Mouse (Mus musculus) MEL (cell line): Measurements from ENCODE around the gene Foxn4. TPM values are rescaled to one million over a fixed set of nuclear protein-coding genes. Genes with fewer than 3 reads are reported as not detected.
A peak's percentile ranks its signal among the peaks of the same experiment; 100 is the strongest.

Experiments used
- DNase-seq: peaks from one replicate; pipeline ENCODE4 v3.0.0; 2011; ENCODE audit warnings: low read depth, low spot score
- H3K27ac ChIP-seq: 2 replicates; pipeline ENCODE4 v1.5.1; 2012; ENCODE audit warnings: low read depth, mild to moderate bottlenecking, control low read depth, low read length, moderate library complexity; ENCODE audit not compliant: control insufficient read depth
- H3K27me3 ChIP-seq, 2 experiments: fragments of 150-350 bp in 1 of 2; sonication (generic) in 1 of 2; 2 replicates each; pipeline ENCODE4 v1.6.1; 2012; ENCODE audit warnings: low read length in 2 of 2, mild to moderate bottlenecking in 2 of 2, improper control_type of control experiment in 1 of 2, moderate library complexity in 1 of 2; ENCODE audit not compliant: insufficient read depth in 2 of 2, control insufficient read depth in 1 of 2
- H3K36me3 ChIP-seq, 2 experiments: 2 replicates each; pipeline ENCODE4 v1.6.1; 2012 to 2014; ENCODE audit warnings: low read length in 2 of 2, improper control_type of control experiment in 1 of 2, inconsistent platforms in 1 of 2, mild to moderate bottlenecking in 1 of 2; ENCODE audit not compliant: insufficient read depth in 2 of 2, control insufficient read depth in 1 of 2
- H3K4me1 ChIP-seq, 2 experiments: fragments of 150-350 bp in 1 of 2; sonication (generic) in 1 of 2; 2 replicates each; pipeline ENCODE4 v1.6.1; 2012; ENCODE audit warnings: low read length in 2 of 2, improper control_type of control experiment in 1 of 2, mild to moderate bottlenecking in 1 of 2; ENCODE audit not compliant: insufficient read depth in 2 of 2, control insufficient read depth in 1 of 2
- H3K4me3 ChIP-seq, 2 experiments: fragments of 150-350 bp in 1 of 2; sonication (generic) in 1 of 2; 2 replicates each; pipeline ENCODE4 v1.5.1; 2012; ENCODE audit warnings: low read depth in 2 of 2, low read length in 2 of 2, mild to moderate bottlenecking in 2 of 2, moderate library complexity in 2 of 2, control low read depth in 1 of 2, improper control_type of control experiment in 1 of 2; ENCODE audit not compliant: control insufficient read depth in 1 of 2, insufficient read depth in 1 of 2
- H3K79me2 ChIP-seq: 2 replicates; pipeline ENCODE4 v1.6.1; 2012; ENCODE audit warnings: mild to moderate bottlenecking, low read length, moderate library complexity; ENCODE audit not compliant: control insufficient read depth, poor library complexity, insufficient read depth
- H3K9ac ChIP-seq: 2 replicates; pipeline ENCODE4 v1.6.1; 2012; ENCODE audit warnings: low read depth, mild to moderate bottlenecking, control low read depth, low read length, moderate library complexity; ENCODE audit not compliant: control insufficient read depth, poor library complexity, severe bottlenecking
- H3K9me3 ChIP-seq: fragments of 150-350 bp; sonication (generic); replicated peaks from 2 replicates; pipeline ENCODE4 v1.6.1; 2012; ENCODE audit warnings: mild to moderate bottlenecking, low read length, improper control_type of control experiment, moderate library complexity; ENCODE audit not compliant: insufficient read depth
- BHLHE40 ChIP-seq: IDR thresholded peaks from 2 replicates; pipeline ENCODE4 v1.6.1; 2012; ENCODE audit warnings: low read depth, mild to moderate bottlenecking, inconsistent platforms, low read length, improper control_type of control experiment, borderline replicate concordance
- CHD1 ChIP-seq: IDR thresholded peaks from 2 replicates; pipeline ENCODE4 v1.6.1; 2012; ENCODE audit warnings: low read depth, mild to moderate bottlenecking, inconsistent platforms, low read length, improper control_type of control experiment
- CTCF ChIP-seq, 3 experiments: IDR thresholded peaks in 2 of 3; conservative IDR thresholded peaks in 1 of 3; 2 replicates each; pipeline ENCODE4 v1.5.1; 2011 to 2012; ENCODE audit warnings: low read length in 3 of 3, low read depth in 2 of 3, mild to moderate bottlenecking in 2 of 3, improper control_type of control experiment in 1 of 3, inconsistent platforms in 1 of 3, mixed read lengths in 1 of 3, moderate library complexity in 1 of 3; ENCODE audit not compliant: control insufficient read depth in 1 of 3, insufficient read depth in 1 of 3, poor library complexity in 1 of 3, severe bottlenecking in 1 of 3
- E2F4 ChIP-seq: IDR thresholded peaks from 2 replicates; pipeline ENCODE4 v1.6.1; 2011; ENCODE audit warnings: low read depth, low read length, improper control_type of control experiment, borderline replicate concordance
- ELF1 ChIP-seq: IDR thresholded peaks from 2 replicates; pipeline ENCODE4 v1.6.1; 2014; ENCODE audit warnings: low read depth, mild to moderate bottlenecking, inconsistent platforms, low read length, improper control_type of control experiment, moderate library complexity
- EP300 ChIP-seq, 2 experiments: IDR thresholded peaks; 2 replicates each; pipeline ENCODE4 v1.6.1; 2011; ENCODE audit warnings: improper control_type of control experiment in 2 of 2, low read length in 2 of 2, low read depth in 1 of 2, mild to moderate bottlenecking in 1 of 2
- ETS1 ChIP-seq: IDR thresholded peaks from 2 replicates; pipeline ENCODE4 v1.6.1; 2012; ENCODE audit warnings: low read depth, mild to moderate bottlenecking, inconsistent platforms, low read length, improper control_type of control experiment, moderate library complexity
- GABPA ChIP-seq: IDR thresholded peaks from 2 replicates; pipeline ENCODE4 v1.6.1; 2012; ENCODE audit warnings: low read depth, mild to moderate bottlenecking, inconsistent platforms, low read length, improper control_type of control experiment, moderate library complexity
- GATA1 ChIP-seq: IDR thresholded peaks from 2 replicates; pipeline ENCODE4 v1.6.1; 2011; ENCODE audit warnings: low read depth, low read length, improper control_type of control experiment
- HCFC1 ChIP-seq: IDR thresholded peaks from 2 replicates; pipeline ENCODE4 v1.6.1; 2012; ENCODE audit warnings: low read depth, mild to moderate bottlenecking, inconsistent platforms, low read length, improper control_type of control experiment, moderate library complexity
- JUND ChIP-seq: IDR thresholded peaks from 2 replicates; pipeline ENCODE4 v1.6.1; 2011; ENCODE audit warnings: low read depth, mild to moderate bottlenecking, improper control_type of control experiment, low read length
- KAT2A ChIP-seq: conservative IDR thresholded peaks from 2 replicates; pipeline ENCODE4 v1.6.1; 2012; ENCODE audit warnings: low read depth, low read length, improper control_type of control experiment, inconsistent platforms
- MAFK ChIP-seq: IDR thresholded peaks from 2 replicates; pipeline ENCODE4 v1.6.1; 2011; ENCODE audit warnings: low read depth, mild to moderate bottlenecking, low read length, improper control_type of control experiment, borderline replicate concordance
- MAX ChIP-seq: IDR thresholded peaks from 2 replicates; pipeline ENCODE4 v1.6.1; 2011; ENCODE audit warnings: low read length, improper control_type of control experiment
- MAZ ChIP-seq: IDR thresholded peaks from 2 replicates; pipeline ENCODE4 v1.6.1; 2012; ENCODE audit warnings: low read depth, mild to moderate bottlenecking, inconsistent platforms, low read length, improper control_type of control experiment
- MEF2A ChIP-seq: IDR thresholded peaks from 2 replicates; pipeline ENCODE4 v1.6.1; 2014; ENCODE audit warnings: low read depth, mild to moderate bottlenecking, inconsistent platforms, low read length, improper control_type of control experiment; ENCODE audit not compliant: poor library complexity, insufficient replicate concordance, severe bottlenecking; ENCODE audit errors: extremely low read depth
- MXI1 ChIP-seq: IDR thresholded peaks from 2 replicates; pipeline ENCODE4 v1.6.1; 2011; ENCODE audit warnings: mild to moderate bottlenecking, low read depth, low read length, improper control_type of control experiment
- MYB ChIP-seq: IDR thresholded peaks from 2 replicates; pipeline ENCODE4 v1.6.1; 2011; ENCODE audit warnings: mild to moderate bottlenecking, low read depth, low read length, improper control_type of control experiment
- MYC ChIP-seq: IDR thresholded peaks from 2 replicates; pipeline ENCODE4 v1.6.1; 2011; ENCODE audit warnings: low read depth, mild to moderate bottlenecking, low read length, improper control_type of control experiment, moderate library complexity
- NELFE ChIP-seq: IDR thresholded peaks from 2 replicates; pipeline ENCODE4 v1.6.1; 2011; ENCODE audit warnings: low read depth, low read length, improper control_type of control experiment
- NRF1 ChIP-seq: IDR thresholded peaks from 2 replicates; pipeline ENCODE4 v1.6.1; 2014; ENCODE audit warnings: low read depth, mild to moderate bottlenecking, inconsistent platforms, low read length, improper control_type of control experiment, moderate library complexity; ENCODE audit not compliant: poor library complexity, insufficient read depth, severe bottlenecking
- POLR2A ChIP-seq, 2 experiments: IDR thresholded peaks; 2 replicates each; pipeline ENCODE4 v1.6.1; 2011 to 2012; ENCODE audit warnings: low read length in 2 of 2, mild to moderate bottlenecking in 2 of 2, control low read depth in 1 of 2, improper control_type of control experiment in 1 of 2, low read depth in 1 of 2, moderate library complexity in 1 of 2; ENCODE audit not compliant: control insufficient read depth in 1 of 2, insufficient read depth in 1 of 2, poor library complexity in 1 of 2
- POLR2AphosphoS2 ChIP-seq: IDR thresholded peaks from 2 replicates; pipeline ENCODE4 v1.6.1; 2011; ENCODE audit warnings: low read length, improper control_type of control experiment
- POLR2AphosphoS5 ChIP-seq: IDR thresholded peaks from 2 replicates; pipeline ENCODE4 v1.6.1; 2012; ENCODE audit warnings: low read depth, borderline replicate concordance, mild to moderate bottlenecking, inconsistent platforms, low read length, moderate library complexity, mixed read lengths
- RAD21 ChIP-seq: IDR thresholded peaks from 2 replicates; pipeline ENCODE4 v1.6.1; 2011; ENCODE audit warnings: mild to moderate bottlenecking, low read depth, low read length, improper control_type of control experiment
- SIN3A ChIP-seq: IDR thresholded peaks from 2 replicates; pipeline ENCODE4 v1.6.1; 2012; ENCODE audit warnings: low read length, improper control_type of control experiment, inconsistent platforms
- SMC3 ChIP-seq: IDR thresholded peaks from 2 replicates; pipeline ENCODE4 v1.6.1; 2011; ENCODE audit warnings: low read depth, low read length, improper control_type of control experiment
- TAL1 ChIP-seq: IDR thresholded peaks from 2 replicates; pipeline ENCODE4 v1.6.1; 2012; ENCODE audit warnings: mild to moderate bottlenecking, inconsistent platforms, low read length, moderate library complexity, mixed read lengths
- TBP ChIP-seq: IDR thresholded peaks from 2 replicates; pipeline ENCODE4 v1.8.0; 2011; ENCODE audit warnings: low read depth, low read length, improper control_type of control experiment
- TCF12 ChIP-seq: IDR thresholded peaks from 2 replicates; pipeline ENCODE4 v1.6.1; 2014; ENCODE audit warnings: low read depth, mild to moderate bottlenecking, inconsistent platforms, low read length, improper control_type of control experiment, moderate library complexity
- USF2 ChIP-seq, 2 experiments: IDR thresholded peaks; 2 replicates each; pipeline ENCODE4 v1.6.1; 2011 to 2012; ENCODE audit warnings: improper control_type of control experiment in 2 of 2, low read length in 2 of 2, borderline replicate concordance in 1 of 2, inconsistent platforms in 1 of 2, low read depth in 1 of 2, mild to moderate bottlenecking in 1 of 2; ENCODE audit not compliant: insufficient read depth in 1 of 2
- ZC3H11A ChIP-seq: IDR thresholded peaks from 2 replicates; pipeline ENCODE4 v1.6.1; 2012; ENCODE audit warnings: low read depth, mild to moderate bottlenecking, inconsistent platforms, low read length, improper control_type of control experiment
- ZMIZ1 ChIP-seq: IDR thresholded peaks from 2 replicates; pipeline ENCODE4 v1.6.1; 2012; ENCODE audit warnings: low read depth, mild to moderate bottlenecking, inconsistent platforms, low read length, improper control_type of control experiment, moderate library complexity
- ZNF384 ChIP-seq: IDR thresholded peaks from 2 replicates; pipeline ENCODE4 v1.6.1; 2012; ENCODE audit warnings: low read depth, mild to moderate bottlenecking, inconsistent platforms, low read length, improper control_type of control experiment
- polyA plus RNA-seq, 2 experiments: library from polyadenylated mRNA; stranded (reverse) in 1 of 2; unstranded in 1 of 2; fragments of >175 nt in 1 of 2; fragments of >200 nt in 1 of 2; gene quantifications; 2 replicates each; pipeline versions ENCODE4 v1.2.1 to v1.2.4; 2012; ENCODE audit warnings: low replicate concordance in 2 of 2, low read depth in 1 of 2; ENCODE audit not compliant: insufficient read length in 2 of 2, insufficient read depth in 1 of 2, missing spikeins in 1 of 2
- total RNA-seq: library from RNA; depleted of rRNA; stranded (reverse); fragments of 300-350 nt; gene quantifications from 2 replicates; pipeline ENCODE4 v1.2.3, GENCODE M21; 2012

Foxn4 gene
- total and polyA plus RNA-seq, 3 experiments = 0.07 TPM; not detected in 2

DNA sequence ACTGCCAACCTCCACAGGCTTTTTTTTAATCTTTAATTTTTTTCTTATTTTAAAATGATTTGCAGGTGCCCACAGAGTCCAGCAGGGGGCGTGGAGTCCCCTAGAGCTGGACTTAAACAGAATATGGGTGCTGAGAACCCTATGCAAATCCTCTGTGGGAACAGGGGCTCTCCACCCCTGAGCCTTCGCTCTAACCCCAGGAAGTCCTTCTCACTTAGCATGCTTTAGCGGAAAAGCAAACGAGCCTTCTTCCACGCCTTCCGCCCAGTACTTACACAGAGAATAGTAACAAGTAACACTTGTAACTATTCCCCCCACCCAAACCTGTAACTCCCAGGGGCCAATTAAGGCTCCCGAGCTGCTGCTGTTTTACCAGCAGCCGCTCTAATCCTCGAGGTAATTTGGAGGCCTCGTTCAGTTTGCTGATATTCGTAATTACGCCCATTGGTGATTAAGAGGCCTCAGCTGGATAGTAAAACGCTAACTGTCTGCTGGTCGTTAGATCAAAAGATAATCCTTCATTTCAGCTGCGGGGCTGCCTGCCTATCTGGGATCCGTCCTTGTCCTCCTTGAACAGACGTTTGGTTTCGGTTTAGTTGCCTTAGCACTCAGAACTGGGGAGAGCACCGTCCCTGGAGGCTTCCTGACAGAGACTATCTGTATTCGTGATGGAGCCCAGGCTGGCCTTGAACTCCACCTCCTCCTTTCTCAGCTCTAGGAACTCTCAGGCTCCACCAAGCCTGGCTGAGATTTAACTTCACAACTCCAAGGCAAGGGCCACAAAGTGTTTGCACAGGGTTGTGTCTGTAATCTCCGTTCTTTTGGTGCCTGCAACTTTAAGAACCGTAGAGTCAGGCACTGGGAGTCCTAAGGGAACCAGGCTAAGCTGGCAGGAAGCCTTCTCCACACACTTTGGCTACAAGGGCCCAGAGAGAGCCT is 23.4 kb upstream of the Foxn4 start:
- no peaks in the 10 kb centered on the region; the same call in 1 of the 2 replicates for H3K79me2 ChIP-seq
- TF ChIP-seq SMC3 (peak; percentile 47), SIN3A (peak; percentile 85), EP300 (IDR thresholded peaks at IDR 0.05; ENCODE audit: low read depth in 1 of 2, low read length in 2 of 2) (peak; percentile 83 to 95), MYC (peak; percentile 55; the same call in 1 of the 2 replicates), MYB (peak; percentile 96), NELFE (peak; percentile 70), ZC3H11A (no peak), NRF1 (0 out of 2 replicates have a peak, but pooled peaks have one; percentile 9), ETS1 (peak; percentile 98), POLR2A (IDR thresholded peaks at IDR 0.05; ENCODE audit: control insufficient read depth in 1 of 2, insufficient read depth in 1 of 2, low read depth in 1 of 2, low read length in 2 of 2, poor library complexity in 1 of 2) (peak; percentile 42 to 55; a peak in 2 of 4 replicates), KAT2A (0 out of 2 replicates have a peak, but pooled peaks have one; percentile 25), CHD1 (0 out of 2 replicates have a peak, but pooled peaks have one; percentile 64), HCFC1 (peak; percentile 47), ZMIZ1 (peak; percentile 67; the same call in 1 of the 2 replicates), USF2 (IDR thresholded peaks at IDR 0.05; ENCODE audit: borderline replicate concordance in 1 of 2, insufficient read depth in 1 of 2, low read depth in 1 of 2, low read length in 2 of 2) (no peak), POLR2AphosphoS2 (0 out of 2 replicates have a peak, but pooled peaks have one; percentile 26), ELF1 (peak; percentile 32; the same call in 1 of the 2 replicates), MEF2A (peak; percentile 39; the same call in 1 of the 2 replicates), TAL1 (no peak), MXI1 (peak; percentile 60), JUND (no peak), TCF12 (peak; percentile 82), MAX (peak; percentile 59; the same call in 1 of the 2 replicates), CTCF (IDR thresholded peaks at IDR 0.05 in 2 of 3, conservative IDR thresholded peaks at IDR 0.05 in 1 of 3; ENCODE audit: control insufficient read depth in 1 of 3, insufficient read depth in 1 of 3, low read depth in 2 of 3, low read length in 3 of 3, poor library complexity in 1 of 3, severe bottlenecking in 1 of 3) (peak; percentile 65 to 72 (median 66)), MAZ (0 out of 2 replicates have a peak, but pooled peaks have one; percentile 67), BHLHE40 (0 out of 2 replicates have a peak, but pooled peaks have one; percentile 20), RAD21 (peak; percentile 27), E2F4 (no peak), GABPA (no peak), ZNF384 (peak; percentile 92), POLR2AphosphoS5 (no peak), MAFK (peak; percentile 38; the same call in 1 of the 2 replicates), GATA1 (peak; percentile 74), TBP (peak; percentile 69; the same call in 1 of the 2 replicates)
- H3K27me3 ChIP-seq = no peaks in the 10 kb centered on the region
- peak overlapping the region; percentile 90 for H3K27ac ChIP-seq
- H3K36me3 ChIP-seq = peaks cover 0 to 11% of the 10 kb centered on the region in 2 experiments; a peak in 2 of 4 replicates
- H3K4me3 ChIP-seq = peak overlapping the region; percentile 52 to 54
- H3K4me1 ChIP-seq = peaks cover 15 to 17% of the 10 kb centered on the region in 2 experiments
- no peaks in the 10 kb centered on the region for H3K9me3 ChIP-seq
- DNase-seq = peak; percentile 90
- H3K9ac ChIP-seq = peak overlapping the region; percentile 70
